Mouse (Mus musculus): ENCODE results near the gene Ly6g6f.

GRCm38 (mm10) chr17:35097164-35097655, 11.8 kb upstream of the Ly6g6f start:
- TF ChIP-seq CTCF (IDR thresholded peaks at IDR 0.05; ENCODE audit: low read depth, low read length) (no peak), POLR2A (IDR thresholded peaks at IDR 0.05; ENCODE audit: extremely low read depth, insufficient read depth, low read length) (no peak)

All from liver, adult 2 months (tissue).